8 mouse cellular contexts compared by ENCODE assay signal in the genomic region with DNA sequence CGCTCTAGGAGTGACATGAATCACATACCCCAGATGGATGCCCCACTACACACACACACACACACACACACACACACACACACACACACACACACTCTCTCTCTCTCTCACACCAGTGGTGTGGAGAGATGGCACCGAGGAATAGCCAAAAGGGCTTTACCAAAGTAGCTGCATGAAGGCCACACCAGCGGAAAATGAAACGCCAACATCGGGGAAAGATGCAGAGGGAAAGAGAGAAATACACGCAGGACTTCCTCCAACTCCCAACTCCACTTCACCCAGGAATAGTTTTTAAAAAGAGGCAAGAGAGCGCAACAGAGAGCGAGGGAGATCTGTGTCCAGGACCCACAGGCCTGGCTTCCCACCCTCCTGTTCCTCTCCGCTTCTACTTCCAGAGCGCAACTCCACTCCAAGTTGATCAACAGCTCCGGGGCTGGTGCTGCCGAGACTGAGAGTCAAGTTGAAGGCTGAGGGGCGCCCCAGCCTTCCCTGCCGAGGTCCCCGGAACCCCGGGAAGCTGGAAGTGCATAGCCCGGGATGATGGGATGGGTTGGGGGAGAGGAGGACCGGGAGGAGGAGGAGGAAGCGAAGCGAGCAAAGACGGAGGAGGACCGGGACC.
DNase-seq lines count a peak whose midpoint lies in the region; ATAC-seq and TF ChIP-seq lines count a peak whose summit lies in the region.

No protein-coding gene starts in this region.

- peaks cover 0 to 25% of the 10 kb centered on the region in 2 experiments; a peak in 2 of 4 replicates for H3K36me3 ChIP-seq in MEL (ENCODE audit: control insufficient read depth in 1 of 2, insufficient read depth in 2 of 2, low read length in 2 of 2)
- H3K36me3 ChIP-seq in limb, embryonic 14.5 days (ENCODE audit: control insufficient read depth, insufficient read depth, low read length), result no peaks in the 10 kb centered on the region
- H3K36me3 ChIP-seq in neural tube, embryonic 15.5 days, result no peaks in the 10 kb centered on the region

- H3K4me3 ChIP-seq in left cerebral cortex, adult 2 months, result peak overlapping the region; percentile 76
- H3K4me3 ChIP-seq in MEL (ENCODE audit: control insufficient read depth in 1 of 2, insufficient read depth in 1 of 2, low read depth in 2 of 2, low read length in 2 of 2), result peak overlapping the region; percentile 70 to 79
- peak overlapping the region; percentile 90 for H3K4me3 ChIP-seq in embryonic fibroblast, embryonic 13.5 days (ENCODE audit: insufficient read depth, low read length)
- H3K4me3 ChIP-seq in limb, embryonic 14.5 days (replicated peaks; ENCODE audit: low read length), result peak overlapping the region; percentile 78
- H3K4me3 ChIP-seq in neural tube, embryonic 15.5 days (replicated peaks), result peak overlapping the region; percentile 65

- H3K4me1 ChIP-seq in MEL (ENCODE audit: control insufficient read depth in 1 of 2, insufficient read depth in 2 of 2, low read length in 2 of 2), result peaks cover 0 to 11% of the 10 kb centered on the region in 2 experiments
- H3K4me1 ChIP-seq in embryonic fibroblast, embryonic 13.5 days (ENCODE audit: control insufficient read depth, insufficient read depth, low read length), result peaks cover 9% of the 10 kb centered on the region
- peaks cover 32% of the 10 kb centered on the region for H3K4me1 ChIP-seq in limb, embryonic 14.5 days (ENCODE audit: control insufficient read depth, insufficient read depth, low read length)
- H3K4me1 ChIP-seq in neural tube, embryonic 15.5 days, result peaks cover 35% of the 10 kb centered on the region

- peak overlapping the region; percentile 93 for H3K9ac ChIP-seq in MEL (ENCODE audit: control insufficient read depth, low read depth, low read length, poor library complexity, severe bottlenecking)
- peak overlapping the region; percentile 91 for H3K9ac ChIP-seq in limb, embryonic 14.5 days (ENCODE audit: low read depth, low read length, severe bottlenecking)
- peak overlapping the region; percentile 59 for H3K9ac ChIP-seq in neural tube, embryonic 15.5 days (replicated peaks)

- no peak for TF ChIP-seq EP300 in MEL (IDR thresholded peaks at IDR 0.05; ENCODE audit: low read depth in 1 of 2, low read length in 2 of 2)

- H3K27me3 ChIP-seq in MEL (ENCODE audit: control insufficient read depth in 1 of 2, insufficient read depth in 2 of 2, low read length in 2 of 2), result no peaks in the 10 kb centered on the region
- no peaks in the 10 kb centered on the region; the same call in 1 of the 2 replicates for H3K27me3 ChIP-seq in limb, embryonic 14.5 days (ENCODE audit: control insufficient read depth, insufficient read depth, low read length)
- H3K27me3 ChIP-seq in neural tube, embryonic 15.5 days (replicated peaks), result peaks cover 8% of the 10 kb centered on the region

- peak overlapping the region; percentile 85 for H3K27ac ChIP-seq in left cerebral cortex, adult 2 months
- H3K27ac ChIP-seq in MEL (ENCODE audit: control insufficient read depth, low read depth, low read length), result peak overlapping the region; percentile 70
- H3K27ac ChIP-seq in embryonic fibroblast, embryonic 13.5 days (ENCODE audit: insufficient read depth, low read length), result peak overlapping the region; percentile 84
- peak overlapping the region; percentile 93 for H3K27ac ChIP-seq in limb, embryonic 14.5 days (replicated peaks; ENCODE audit: low read depth, low read length)
- H3K27ac ChIP-seq in neural tube, embryonic 15.5 days (replicated peaks), result peak overlapping the region; percentile 81

- intact Hi-C loops in left cerebral cortex, adult 2 months (cut with DNase I), result loop anchor here (5.0 to 10.0 kb wide), 4 partner anchors 240 to 923 kb away; partner anchors contain the start of gene Foxp1
- intact Hi-C loops in left cerebral cortex, postnatal 14 days (cut with DNase I), result loop anchor here (10.0 kb wide), 3 partner anchors 237 to 923 kb away; partner anchors contain the start of gene Foxp1

- peak overlapping the region; percentile 89 for H3K4me2 ChIP-seq in limb, embryonic 14.5 days (replicated peaks; ENCODE audit: low read depth, low read length, severe bottlenecking)
- peak overlapping the region; percentile 93 for H3K4me2 ChIP-seq in neural tube, embryonic 15.5 days

- WGBS in limb, embryonic 14.5 days, result 2% methylated on average over 16 of the region's 22 CpGs
- WGBS in neural tube, embryonic 15.5 days, result 1% methylated on average over 22 of the region's 22 CpGs

- peak in 1 of 2 experiments; percentile 23 for DNase-seq in left cerebral cortex, adult 2 months (ENCODE audit: extremely low spot score in 1 of 2, low spot score in 2 of 2)
- no peak for DNase-seq in left cerebral cortex, postnatal 14 days (ENCODE audit: low spot score in 2 of 2)
- peak; percentile 75 for DNase-seq in MEL (ENCODE audit: low read depth, low spot score)
- DNase-seq in limb, embryonic 14.5 days (ENCODE audit: low spot score), result peak; percentile 30
- no peak for DNase-seq in T-cell, adult 2 months (ENCODE audit: low spot score)
- DNase-seq in gastrocnemius, postnatal 25 days, result no peak

- no peak; the same call in none of the 2 replicates for ATAC-seq in limb, embryonic 14.5 days (ENCODE audit: low FRiP score, low read depth)
- no peak for ATAC-seq in neural tube, embryonic 15.5 days (ENCODE audit: low FRiP score)

- TF ChIP-seq CTCF in left cerebral cortex, adult 2 months (IDR thresholded peaks at IDR 0.05), result no peak; the same call in 1 of the 2 replicates
- no peak for TF ChIP-seq CTCF in MEL (IDR thresholded peaks at IDR 0.05 in 2 of 3, conservative IDR thresholded peaks at IDR 0.05 in 1 of 3; ENCODE audit: control insufficient read depth in 1 of 3, insufficient read depth in 1 of 3, low read depth in 2 of 3, low read length in 3 of 3, poor library complexity in 1 of 3, severe bottlenecking in 1 of 3)
- no peak for TF ChIP-seq CTCF in embryonic fibroblast, embryonic 13.5 days (IDR thresholded peaks at IDR 0.05; ENCODE audit: borderline replicate concordance, insufficient read depth, low read length)

- peaks cover 17% of the 10 kb centered on the region for H3K79me2 ChIP-seq in MEL (ENCODE audit: control insufficient read depth, insufficient read depth, low read length, poor library complexity)

- TF ChIP-seq POLR2A in MEL (IDR thresholded peaks at IDR 0.05; ENCODE audit: control insufficient read depth in 1 of 2, insufficient read depth in 1 of 2, low read depth in 1 of 2, low read length in 2 of 2, poor library complexity in 1 of 2), result no peak
- TF ChIP-seq POLR2A in embryonic fibroblast, embryonic 13.5 days (IDR thresholded peaks at IDR 0.05; ENCODE audit: low read depth, low read length), result no peak; the same call in 1 of the 2 replicates
- no peak for TF ChIP-seq POLR2A in limb, embryonic 14.5 days (IDR thresholded peaks at IDR 0.05; ENCODE audit: borderline replicate concordance, extremely low read depth, insufficient read depth, insufficient read length)

- H3K9me3 ChIP-seq in MEL (replicated peaks; ENCODE audit: insufficient read depth, low read length), result no peaks in the 10 kb centered on the region
- H3K9me3 ChIP-seq in limb, embryonic 14.5 days (ENCODE audit: control insufficient read depth, low read length), result no peaks in the 10 kb centered on the region
- H3K9me3 ChIP-seq in neural tube, embryonic 15.5 days (replicated peaks), result no peaks in the 10 kb centered on the region

- no peak for TF ChIP-seq RAD21 in MEL (IDR thresholded peaks at IDR 0.05; ENCODE audit: low read depth, low read length)

TF ChIP-seq in MEL, 35 proteins besides CTCF, POLR2A, EP300 and RAD21:
- TF ChIP-seq CHD2 (IDR thresholded peaks at IDR 0.05; ENCODE audit: low read length), result no peak
- TF ChIP-seq SIN3A (IDR thresholded peaks at IDR 0.05; ENCODE audit: low read length), result 0 out of 2 replicates have a peak, but pooled peaks have one; percentile 30
TF ChIP-seq in MEL: peak in this region for 1.

Comparison
In these comparisons a context has a peak if more than half of its experiments do, and no peak if none do; other contexts are left out.
1. DNase-seq: peak in MEL (single experiment) and limb, embryonic 14.5 days (single experiment); none in left cerebral cortex, postnatal 14 days (0 of 2), T-cell, adult 2 months (single experiment) and gastrocnemius, postnatal 25 days (single experiment).
2. Peak in every context shown above with its lines, with median percentiles within 50 percentile points of each other: H3K27ac ChIP-seq, H3K4me3 ChIP-seq and H3K9ac ChIP-seq.